Mouse (Mus musculus): ENCODE measurements around the gene Ivl. TPM values are rescaled to one million over a fixed set of nuclear protein-coding genes. Genes with fewer than 3 reads are reported as not detected.
A peak's percentile ranks its signal among the peaks of the same experiment; 100 is the strongest.

The Ivl gene
- total and polyA plus RNA-seq, 2 experiments from 2014 or later: not detected

DNA sequence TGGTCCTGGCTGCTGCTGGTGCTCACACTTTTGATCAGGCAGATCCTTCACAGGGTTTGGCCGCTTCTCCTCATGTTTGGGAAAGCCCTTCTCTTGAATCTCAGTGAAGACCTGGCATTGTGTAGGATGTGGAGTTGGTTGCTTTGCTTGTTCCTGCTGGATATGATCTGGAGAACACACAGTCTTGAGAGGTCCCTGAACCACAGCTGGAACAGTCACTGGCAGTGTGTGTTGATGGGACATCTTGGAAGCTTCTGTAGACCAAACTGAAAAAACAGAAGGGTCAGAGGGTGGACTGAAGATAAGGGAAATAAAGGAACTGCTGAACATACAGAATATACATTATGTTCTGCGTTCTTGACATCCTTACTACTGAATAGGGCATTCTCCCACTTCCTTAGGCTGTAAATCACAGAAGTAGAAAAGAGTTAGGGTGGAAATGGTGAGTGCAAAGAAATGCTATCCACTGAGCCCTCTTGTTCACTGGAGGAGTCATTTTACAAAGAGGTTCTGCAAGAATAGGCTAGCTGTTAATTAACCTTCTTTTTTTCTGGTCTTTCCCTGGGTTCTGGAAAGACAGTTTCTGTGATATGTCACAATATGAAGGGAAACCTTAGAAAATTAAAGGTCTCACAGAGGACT is 900 bp downstream of the Ivl start:
- no peaks in the 10 kb centered on the region for H3K9me3 ChIP-seq (ENCODE audit: low read length)
- no peaks in the 10 kb centered on the region for H3K4me1 ChIP-seq (ENCODE audit: insufficient read depth, low read length)
- H3K27ac ChIP-seq: no peak overlapping the region
- H3K9ac ChIP-seq (replicated peaks; ENCODE audit: low read length): no peak overlapping the region
- no peaks in the 10 kb centered on the region for H3K27me3 ChIP-seq (ENCODE audit: insufficient read depth, low read length)
- 71% methylated on average over 2 of the region's 2 CpGs for WGBS
- ATAC-seq (no peak), DNase-seq (ENCODE audit: low spot score) (no peak)
- no peak overlapping the region for H3K4me3 ChIP-seq (ENCODE audit: low read length)
- no peaks in the 10 kb centered on the region for H3K36me3 ChIP-seq (ENCODE audit: insufficient read depth, low read length)
- H3K4me2 ChIP-seq (ENCODE audit: low read depth, low read length): no peak overlapping the region
- TF ChIP-seq CTCF (IDR thresholded peaks at IDR 0.05; ENCODE audit: low read depth): no peak

DNA sequence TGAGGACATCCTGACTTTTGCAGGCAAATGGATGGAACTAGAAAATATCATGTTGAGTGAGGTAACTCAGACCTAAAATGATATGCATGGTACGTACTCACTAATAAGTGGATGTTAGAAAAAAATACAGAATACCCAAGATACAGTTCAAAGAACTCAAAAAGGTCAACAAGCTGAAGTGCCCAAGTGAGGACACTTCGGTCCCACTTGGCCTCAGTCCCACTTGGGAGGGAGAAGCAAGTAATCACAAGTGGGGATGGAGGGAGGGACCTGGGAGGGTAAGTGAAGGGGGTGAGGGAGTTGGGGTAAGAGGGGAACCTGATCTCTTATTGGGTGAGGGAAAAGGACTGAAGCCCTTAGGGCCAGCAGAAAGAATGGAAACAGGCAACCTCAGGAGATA is 4.8 kb downstream of the Ivl start:
- WGBS: 95% methylated on average over 2 of the region's 2 CpGs
- no peaks in the 10 kb centered on the region for H3K36me3 ChIP-seq (ENCODE audit: insufficient read depth, low read length)
- no peak overlapping the region for H3K4me3 ChIP-seq (ENCODE audit: low read length)
- no peak for TF ChIP-seq CTCF (IDR thresholded peaks at IDR 0.05; ENCODE audit: low read depth)
- no peak overlapping the region for H3K9ac ChIP-seq (replicated peaks; ENCODE audit: low read length)
- no peaks in the 10 kb centered on the region for H3K4me1 ChIP-seq (ENCODE audit: insufficient read depth, low read length)
- ATAC-seq: no peak
- no peak overlapping the region for H3K27ac ChIP-seq
- DNase-seq (ENCODE audit: low spot score): no peak
- H3K27me3 ChIP-seq (ENCODE audit: insufficient read depth, low read length): no peaks in the 10 kb centered on the region
- no peak overlapping the region for H3K4me2 ChIP-seq (ENCODE audit: low read depth, low read length)
- H3K9me3 ChIP-seq (ENCODE audit: low read length): no peaks in the 10 kb centered on the region

DNA sequence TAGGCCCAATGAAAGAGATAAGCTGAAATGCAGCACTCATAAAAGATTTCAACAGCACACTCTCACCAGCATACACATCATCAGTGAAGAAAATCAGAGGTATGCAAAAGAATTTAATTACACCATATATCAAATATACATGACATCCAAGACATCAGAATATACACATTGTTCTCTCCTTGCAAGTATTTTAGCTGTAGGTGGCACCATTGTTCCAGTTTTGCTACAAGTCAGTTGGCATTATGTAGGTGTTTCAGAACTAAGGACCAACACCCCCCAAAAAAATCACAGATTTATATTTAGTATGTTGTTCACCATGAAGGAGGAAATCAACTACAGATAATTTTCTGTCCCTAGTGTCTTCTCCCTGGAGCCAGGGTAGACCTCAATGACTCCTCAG is 8.1 kb downstream of the Ivl start:
- no peak overlapping the region for H3K4me2 ChIP-seq (ENCODE audit: low read depth, low read length)
- H3K27me3 ChIP-seq (ENCODE audit: insufficient read depth, low read length): no peaks in the 10 kb centered on the region
- no peak overlapping the region for H3K4me3 ChIP-seq (ENCODE audit: low read length)
- DNase-seq (ENCODE audit: low spot score) (peak; percentile 42), ATAC-seq (no peak)
- H3K36me3 ChIP-seq (ENCODE audit: insufficient read depth, low read length): no peaks in the 10 kb centered on the region
- no peak overlapping the region for H3K9ac ChIP-seq (replicated peaks; ENCODE audit: low read length)
- peak; percentile 35 for TF ChIP-seq CTCF (IDR thresholded peaks at IDR 0.05; ENCODE audit: low read depth)
- H3K9me3 ChIP-seq (ENCODE audit: low read length): no peaks in the 10 kb centered on the region
- no peaks in the 10 kb centered on the region for H3K4me1 ChIP-seq (ENCODE audit: insufficient read depth, low read length)
- no peak overlapping the region for H3K27ac ChIP-seq

DNA sequence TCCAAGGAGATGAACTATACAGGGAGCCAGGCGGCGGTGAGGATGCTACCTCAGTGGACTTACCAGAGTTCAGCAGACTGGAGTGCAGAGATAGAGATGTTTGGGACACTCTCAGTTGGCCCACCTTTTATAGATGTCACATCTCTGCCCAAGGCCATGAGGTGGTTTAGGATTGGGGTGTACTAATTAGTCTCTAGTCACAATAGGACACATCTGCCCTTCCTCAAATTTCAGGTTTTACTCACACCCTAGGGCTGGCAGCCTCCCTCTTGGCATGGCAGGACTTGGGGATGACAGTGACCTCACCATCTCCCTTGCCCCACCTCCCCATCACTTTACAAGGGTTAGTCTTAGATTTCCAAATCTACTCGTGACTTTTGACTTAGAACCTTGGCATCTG is 39.1 kb downstream of the Ivl start, which contains the start of gene 2310046K23Rik:
Gene 2310046K23Rik, minus strand, starts transcription at position 101 of the 400 bp plus-strand sequence.
- Histone ChIP-seq H3K4me2 (ENCODE audit: low read depth, low read length) (no peak within 1 kb of the TSS), H3K27ac (no peak within 1 kb of the TSS), H3K4me3 (ENCODE audit: low read length) (no peak within 1 kb of the TSS), H3K4me1 (ENCODE audit: insufficient read depth, low read length) (no peaks in the 10 kb centered on the region), H3K9ac (replicated peaks; ENCODE audit: low read length) (no peak within 1 kb of the TSS), H3K27me3 (ENCODE audit: insufficient read depth, low read length) (no peaks in the 10 kb centered on the region), H3K36me3 (ENCODE audit: insufficient read depth, low read length) (no peaks in the 10 kb centered on the region), H3K9me3 (ENCODE audit: low read length) (no peaks in the 10 kb centered on the region)
- 91% methylated on average over 3 of the region's 3 CpGs for WGBS
- ATAC-seq: no peak
- no peak for TF ChIP-seq CTCF (IDR thresholded peaks at IDR 0.05; ENCODE audit: low read depth)
- no peak for DNase-seq (ENCODE audit: low spot score)

Other genes starting within 250 kb of the Ivl start
- gene Sprr2d, start 234.6 kb downstream of the Ivl start, total RNA-seq (2014; rRNA removed): not detected in 2 replicates
- not detected in 2 replicates for gene Sprr2d, start 234.6 kb downstream of the Ivl start, polyA plus RNA-seq (2015; fragmentation: Nextera tagmentation; extraction: Ambion mirVana)
- gene Sprr2e, start 221.6 kb downstream of the Ivl start, total RNA-seq (2014; rRNA removed): not detected in 2 replicates
- gene Sprr2e, start 221.6 kb downstream of the Ivl start, polyA plus RNA-seq (2015; fragmentation: Nextera tagmentation; extraction: Ambion mirVana): not detected in 2 replicates
- not detected in 2 replicates for gene Sprr2f, start 208.5 kb downstream of the Ivl start, total RNA-seq (2014; rRNA removed)
- gene Sprr2f, start 208.5 kb downstream of the Ivl start, polyA plus RNA-seq (2015; fragmentation: Nextera tagmentation; extraction: Ambion mirVana): not detected in 2 replicates
- gene Sprr2h, start 188.1 kb downstream of the Ivl start, total RNA-seq (2014; rRNA removed): not detected in 2 replicates
- not detected in 2 replicates for gene Sprr2h, start 188.1 kb downstream of the Ivl start, polyA plus RNA-seq (2015; fragmentation: Nextera tagmentation; extraction: Ambion mirVana)
- not detected in 2 replicates for gene Sprr2i, start 165.7 kb downstream of the Ivl start, total RNA-seq (2014; rRNA removed)
- not detected in 2 replicates for gene Sprr2i, start 165.7 kb downstream of the Ivl start, polyA plus RNA-seq (2015; fragmentation: Nextera tagmentation; extraction: Ambion mirVana)
- not detected in 2 replicates for gene Sprr2j-ps, start 155.7 kb downstream of the Ivl start, total RNA-seq (2014; rRNA removed)
- not detected in 2 replicates for gene Sprr2j-ps, start 155.7 kb downstream of the Ivl start, polyA plus RNA-seq (2015; fragmentation: Nextera tagmentation; extraction: Ambion mirVana)
- 2.5 and 3.7 TPM in 2 replicates for gene Gm9774, start 144.3 kb downstream of the Ivl start, total RNA-seq (2014; rRNA removed)
- gene Gm9774, start 144.3 kb downstream of the Ivl start, polyA plus RNA-seq (2015; fragmentation: Nextera tagmentation; extraction: Ambion mirVana): 9.4 and 9.6 TPM in 2 replicates
- not detected in 2 replicates for gene Sprr2k, start 141.2 kb downstream of the Ivl start, total RNA-seq (2014; rRNA removed)
- not detected in 2 replicates for gene Sprr2k, start 141.2 kb downstream of the Ivl start, polyA plus RNA-seq (2015; fragmentation: Nextera tagmentation; extraction: Ambion mirVana)
- gene Sprr1b, start 134.9 kb downstream of the Ivl start, total RNA-seq (2014; rRNA removed): not detected in 2 replicates
- 0.18 TPM in 1 of 2 replicates, not detected in the other for gene Sprr1b, start 134.9 kb downstream of the Ivl start, polyA plus RNA-seq (2015; fragmentation: Nextera tagmentation; extraction: Ambion mirVana)
- gene Sprr3, start 115.0 kb downstream of the Ivl start, total RNA-seq (2014; rRNA removed): not detected in 2 replicates
- gene Sprr3, start 115.0 kb downstream of the Ivl start, polyA plus RNA-seq (2015; fragmentation: Nextera tagmentation; extraction: Ambion mirVana): not detected in 2 replicates
- not detected in 2 replicates for gene Sprr1a, start 87.8 kb downstream of the Ivl start, total RNA-seq (2014; rRNA removed)
- 0.23 and 0.25 TPM in 2 replicates for gene Sprr1a, start 87.8 kb downstream of the Ivl start, polyA plus RNA-seq (2015; fragmentation: Nextera tagmentation; extraction: Ambion mirVana)
- not detected in 2 replicates for gene Sprr4, start 73.2 kb downstream of the Ivl start, total RNA-seq (2014; rRNA removed)
- not detected in 2 replicates for gene Sprr4, start 73.2 kb downstream of the Ivl start, polyA plus RNA-seq (2015; fragmentation: Nextera tagmentation; extraction: Ambion mirVana)
- not detected in 2 replicates for gene 2310046K23Rik, start 39.2 kb downstream of the Ivl start, total RNA-seq (2014; rRNA removed)
- gene 2310046K23Rik, start 39.2 kb downstream of the Ivl start, polyA plus RNA-seq (2015; fragmentation: Nextera tagmentation; extraction: Ambion mirVana): not detected in 2 replicates
- gene Smcp, start 15.3 kb upstream of the Ivl start, total RNA-seq (2014; rRNA removed): not detected in 2 replicates
- gene Smcp, start 15.3 kb upstream of the Ivl start, polyA plus RNA-seq (2015; fragmentation: Nextera tagmentation; extraction: Ambion mirVana): not detected in 2 replicates
- gene 2210017I01Rik, start 33.8 kb upstream of the Ivl start, total RNA-seq (2014; rRNA removed): not detected in 2 replicates
- not detected in 2 replicates for gene 2210017I01Rik, start 33.8 kb upstream of the Ivl start, polyA plus RNA-seq (2015; fragmentation: Nextera tagmentation; extraction: Ambion mirVana)
- not detected in 2 replicates for gene Lce6a, start 47.9 kb upstream of the Ivl start, total RNA-seq (2014; rRNA removed)
- not detected in 2 replicates for gene Lce6a, start 47.9 kb upstream of the Ivl start, polyA plus RNA-seq (2015; fragmentation: Nextera tagmentation; extraction: Ambion mirVana)
- gene Lce1a1, start 74.6 kb upstream of the Ivl start, total RNA-seq (2014; rRNA removed): not detected in 2 replicates
- gene Lce1a1, start 74.6 kb upstream of the Ivl start, polyA plus RNA-seq (2015; fragmentation: Nextera tagmentation; extraction: Ambion mirVana): not detected in 2 replicates
- not detected in 2 replicates for gene Lce1b, start 83.2 kb upstream of the Ivl start, total RNA-seq (2014; rRNA removed)
- not detected in 2 replicates for gene Lce1b, start 83.2 kb upstream of the Ivl start, polyA plus RNA-seq (2015; fragmentation: Nextera tagmentation; extraction: Ambion mirVana)
- gene Lce1a2, start 96.6 kb upstream of the Ivl start, total RNA-seq (2014; rRNA removed): not detected in 2 replicates
- gene Lce1a2, start 96.6 kb upstream of the Ivl start, polyA plus RNA-seq (2015; fragmentation: Nextera tagmentation; extraction: Ambion mirVana): not detected in 2 replicates
- gene Lce1c, start 105.5 kb upstream of the Ivl start, total RNA-seq (2014; rRNA removed): not detected in 2 replicates
- gene Lce1c, start 105.5 kb upstream of the Ivl start, polyA plus RNA-seq (2015; fragmentation: Nextera tagmentation; extraction: Ambion mirVana): not detected in 2 replicates
- gene Lce1d, start 113.5 kb upstream of the Ivl start, total RNA-seq (2014; rRNA removed): not detected in 2 replicates
- gene Lce1d, start 113.5 kb upstream of the Ivl start, polyA plus RNA-seq (2015; fragmentation: Nextera tagmentation; extraction: Ambion mirVana): not detected in 2 replicates
- not detected in 2 replicates for gene Lce1e, start 135.3 kb upstream of the Ivl start, total RNA-seq (2014; rRNA removed)
- gene Lce1e, start 135.3 kb upstream of the Ivl start, polyA plus RNA-seq (2015; fragmentation: Nextera tagmentation; extraction: Ambion mirVana): not detected in 2 replicates
- not detected in 2 replicates for gene Lce1f, start 146.6 kb upstream of the Ivl start, total RNA-seq (2014; rRNA removed)
- not detected in 2 replicates for gene Lce1f, start 146.6 kb upstream of the Ivl start, polyA plus RNA-seq (2015; fragmentation: Nextera tagmentation; extraction: Ambion mirVana)
- gene Gm38119, start 165.4 kb upstream of the Ivl start, total RNA-seq (2014; rRNA removed): not detected in 2 replicates
- not detected in 2 replicates for gene Gm38119, start 165.4 kb upstream of the Ivl start, polyA plus RNA-seq (2015; fragmentation: Nextera tagmentation; extraction: Ambion mirVana)
- not detected in 2 replicates for gene Lce1g, start 178.6 kb upstream of the Ivl start, total RNA-seq (2014; rRNA removed)
- 0.20 TPM in 1 of 2 replicates, not detected in the other for gene Lce1g, start 178.6 kb upstream of the Ivl start, polyA plus RNA-seq (2015; fragmentation: Nextera tagmentation; extraction: Ambion mirVana)
- not detected in 2 replicates for gene Lce1h, start 191.3 kb upstream of the Ivl start, total RNA-seq (2014; rRNA removed)
- gene Lce1h, start 191.3 kb upstream of the Ivl start, polyA plus RNA-seq (2015; fragmentation: Nextera tagmentation; extraction: Ambion mirVana): not detected in 2 replicates
- not detected in 2 replicates for gene Lce1i, start 205.2 kb upstream of the Ivl start, total RNA-seq (2014; rRNA removed)
- gene Lce1i, start 205.2 kb upstream of the Ivl start, polyA plus RNA-seq (2015; fragmentation: Nextera tagmentation; extraction: Ambion mirVana): not detected in 2 replicates
- not detected in 2 replicates for gene Lce1j, start 216.8 kb upstream of the Ivl start, total RNA-seq (2014; rRNA removed)
- not detected in 2 replicates for gene Lce1j, start 216.8 kb upstream of the Ivl start, polyA plus RNA-seq (2015; fragmentation: Nextera tagmentation; extraction: Ambion mirVana)
- not detected in 2 replicates for gene Lce1k, start 234.2 kb upstream of the Ivl start, total RNA-seq (2014; rRNA removed)
- not detected in 2 replicates for gene Lce1k, start 234.2 kb upstream of the Ivl start, polyA plus RNA-seq (2015; fragmentation: Nextera tagmentation; extraction: Ambion mirVana)